Mouse (Mus musculus) lung, postnatal 0 days (tissue): ENCODE results near the gene Zfp990. TPM values are rescaled to one million over a fixed set of nuclear protein-coding genes. Genes with fewer than 3 reads are reported as not detected.
"Not testable (repeated sequence)": the region's sequence is repeated elsewhere in the genome, so short reads cannot be mapped to it uniquely, and the experiment has no call there.

ENCODE experiments used
- ATAC-seq: fragments of 200-750 bp; cut with Nextera tagmentation; 2 replicates; pipeline ENCODE4 v1.8.0; 2017; ENCODE audit warnings: moderate library complexity
- DNase-seq: peaks from one replicate; pipeline ENCODE4 v3.0.0-alpha.2; 2016; ENCODE audit warnings: low spot score
- H3K27ac ChIP-seq: fragments of 300-500 bp; sonication (generic); 2 replicates; pipeline ENCODE4 v1.5.1; 2014; ENCODE audit warnings: antibody characterized with exemption, mild to moderate bottlenecking, low read length, mixed read lengths
- H3K27me3 ChIP-seq: fragments of 300-500 bp; sonication (generic); replicated peaks from 2 replicates; pipeline ENCODE4 v1.6.1; 2014; ENCODE audit warnings: low read length, mixed read lengths; ENCODE audit not compliant: insufficient read depth
- H3K36me3 ChIP-seq: fragments of 300-500 bp; sonication (generic); 2 replicates; pipeline ENCODE4 v1.6.1; 2014; ENCODE audit warnings: low read length, mixed read lengths; ENCODE audit not compliant: insufficient read depth
- H3K4me1 ChIP-seq: fragments of 300-500 bp; sonication (generic); 2 replicates; pipeline ENCODE4 v1.6.1; 2014; ENCODE audit warnings: antibody characterized with exemption, low read depth, low read length, mixed read lengths; ENCODE audit not compliant: insufficient read depth
- H3K4me2 ChIP-seq: fragments of 300-500 bp; sonication (generic); replicated peaks from 2 replicates; pipeline ENCODE4 v1.6.1; 2014; ENCODE audit warnings: low read depth, mild to moderate bottlenecking, low read length, moderate library complexity, mixed read lengths
- H3K4me3 ChIP-seq: fragments of 300-500 bp; sonication (generic); 2 replicates; pipeline ENCODE4 v1.5.1; 2014; ENCODE audit warnings: low read depth, low read length
- H3K9ac ChIP-seq: fragments of 300-500 bp; sonication (generic); replicated peaks from 2 replicates; pipeline ENCODE4 v1.6.1; 2014; ENCODE audit warnings: low read depth, mild to moderate bottlenecking
- H3K9me3 ChIP-seq: fragments of 300-500 bp; sonication (generic); 2 replicates; pipeline ENCODE4 v1.6.1; 2016; ENCODE audit warnings: low read length, mixed read lengths
- CTCF ChIP-seq: IDR thresholded peaks from 2 replicates; pipeline ENCODE4 v1.5.1; 2016; ENCODE audit warnings: antibody characterized with exemption, mild to moderate bottlenecking
- EP300 ChIP-seq: IDR thresholded peaks from 2 replicates; pipeline ENCODE4 v1.6.1; 2016; ENCODE audit warnings: antibody characterized with exemption, mild to moderate bottlenecking, control low read depth
- WGBS: fragments of 180-500 bp; shearing (Covaris S2); extraction: QIAGEN DNeasy Blood & Tissue Kit; methylation state at CpG from one replicate; pipeline ENCODE4 v1.1.7; 2014; 5-methylcytosine and 5-hydroxymethylcytosine counted together
- polyA plus RNA-seq: library from polyadenylated mRNA; unstranded; fragments of >200 nt; fragmentation: Nextera tagmentation; extraction: Ambion mirVana; gene quantifications from 2 replicates; pipeline ENCODE4 v1.2.1, GENCODE M21; 2015

Gene Zfp990
- polyA plus RNA-seq, 1 experiment from 2014 or later = not detected

GRCm38 (mm10) chr4:145517391-145517790 lies 6.8 kb downstream of the Zfp990 start:
- not testable (repeated sequence) for H3K9me3 ChIP-seq, DNase-seq, H3K27me3 ChIP-seq, H3K4me1 ChIP-seq, H3K4me2 ChIP-seq, H3K4me3 ChIP-seq, H3K36me3 ChIP-seq, H3K27ac ChIP-seq, H3K9ac ChIP-seq, ATAC-seq
- whole genome bisulfite sequencing = 85% methylated on average over 1 of the region's 1 CpGs

GRCm38 (mm10) chr4:145543861-145544260 lies 33.3 kb downstream of the Zfp990 start:
- not testable (repeated sequence) for DNase-seq, H3K9me3 ChIP-seq, H3K27me3 ChIP-seq, H3K36me3 ChIP-seq, H3K9ac ChIP-seq, ATAC-seq, H3K4me1 ChIP-seq, H3K27ac ChIP-seq, H3K4me2 ChIP-seq, H3K4me3 ChIP-seq
- WGBS = 66% methylated on average over 5 of the region's 5 CpGs

GRCm38 (mm10) chr4:145545106-145545505 lies 34.5 kb downstream of the Zfp990 start:
- H3K4me3 ChIP-seq, H3K36me3 ChIP-seq, H3K27me3 ChIP-seq, DNase-seq, H3K9me3 ChIP-seq, H3K4me2 ChIP-seq, H3K4me1 ChIP-seq, ATAC-seq, H3K27ac ChIP-seq, H3K9ac ChIP-seq: not testable (repeated sequence)
- 27% methylated on average over 2 of the region's 2 CpGs for WGBS

GRCm38 (mm10) chr4:145545734-145546349 lies 35.3 kb downstream of the Zfp990 start:
- not testable (repeated sequence) for H3K4me1 ChIP-seq, H3K4me3 ChIP-seq, H3K9me3 ChIP-seq, H3K27me3 ChIP-seq, H3K4me2 ChIP-seq, H3K36me3 ChIP-seq, H3K27ac ChIP-seq, ATAC-seq, DNase-seq, H3K9ac ChIP-seq
- 73% methylated on average over 6 of the region's 6 CpGs for WGBS

- H3K4me2 ChIP-seq, H3K27ac ChIP-seq, H3K9ac ChIP-seq, H3K9me3 ChIP-seq, ATAC-seq, DNase-seq, H3K36me3 ChIP-seq, H3K4me3 ChIP-seq, H3K4me1 ChIP-seq, H3K27me3 ChIP-seq: not testable (repeated sequence)
- 97% methylated on average over 3 of the region's 3 CpGs for WGBS
Observed at GRCm38 (mm10) chr4:145546477-145546876, 35.9 kb downstream of the Zfp990 start.

GRCm38 (mm10) chr4:145556680-145557079 lies 46.1 kb downstream of the Zfp990 start:
- DNase-seq = no peak
- Histone ChIP-seq H3K4me3 (no peak overlapping the region), H3K9ac (no peak overlapping the region), H3K36me3 (no peaks in the 10 kb centered on the region), H3K27ac (no peak overlapping the region), H3K4me1 (no peaks in the 10 kb centered on the region), H3K4me2 (no peak overlapping the region), H3K9me3 (peaks cover 18% of the 10 kb centered on the region), H3K27me3 (no peaks in the 10 kb centered on the region)
- no peak for ATAC-seq
- 44% methylated on average over 1 of the region's 1 CpGs for WGBS
- TF ChIP-seq EP300 = no peak
- no peak for TF ChIP-seq CTCF

GRCm38 (mm10) chr4:145559505-145560099 lies 49.0 kb downstream of the Zfp990 start:
- Histone ChIP-seq H3K9ac (no peak overlapping the region), H3K9me3 (peaks cover 15% of the 10 kb centered on the region), H3K27ac (no peak overlapping the region), H3K36me3 (no peaks in the 10 kb centered on the region), H3K4me2 (no peak overlapping the region), H3K27me3 (no peaks in the 10 kb centered on the region), H3K4me1 (no peaks in the 10 kb centered on the region), H3K4me3 (no peak overlapping the region)
- 34% methylated on average over 3 of the region's 3 CpGs for WGBS
- ATAC-seq = no peak
- no peak for DNase-seq
- TF ChIP-seq EP300 (no peak), CTCF (no peak)
